Mouse (Mus musculus): ENCODE measurements around the gene Hoxd9. TPM values are rescaled to one million over a fixed set of nuclear protein-coding genes. Genes with fewer than 3 reads are reported as not detected.

Gene Hoxd9
- polyA plus RNA-seq, 1 experiment from 2014 or later: 0.10 TPM

- WGBS: 1% methylated on average over 7 of the region's 7 CpGs
- DNase-seq (ENCODE audit: low spot score) (no peak), ATAC-seq (replicated peaks; ENCODE audit: insufficient number of reproducible peaks, low FRiP score, low TSS enrichment, low read depth) (no peak)
- H3K27me3 ChIP-seq (ENCODE audit: control insufficient read depth, insufficient read depth, low read length): peaks cover 81% of the 10 kb centered on the region
- no peak overlapping the region for H3K4me3 ChIP-seq (ENCODE audit: low read depth, low read length)
- no peaks in the 10 kb centered on the region for H3K36me3 ChIP-seq (replicated peaks; ENCODE audit: control insufficient read depth, insufficient read depth, low read depth, low read length)
- no peak overlapping the region for H3K27ac ChIP-seq (replicated peaks; ENCODE audit: low read depth, low read length)
- H3K4me2 ChIP-seq (ENCODE audit: low read depth, low read length): no peak overlapping the region
- peaks cover 7% of the 10 kb centered on the region for H3K4me1 ChIP-seq (ENCODE audit: control insufficient read depth, insufficient read depth, low read length)
- H3K9ac ChIP-seq (replicated peaks; ENCODE audit: low read length): no peak overlapping the region
- no peaks in the 10 kb centered on the region for H3K9me3 ChIP-seq (replicated peaks; ENCODE audit: control insufficient read depth, low read length)
Observed at GRCm38 (mm10) chr2:74666411-74666810, 31.1 kb upstream of the Hoxd9 start.

DNA sequence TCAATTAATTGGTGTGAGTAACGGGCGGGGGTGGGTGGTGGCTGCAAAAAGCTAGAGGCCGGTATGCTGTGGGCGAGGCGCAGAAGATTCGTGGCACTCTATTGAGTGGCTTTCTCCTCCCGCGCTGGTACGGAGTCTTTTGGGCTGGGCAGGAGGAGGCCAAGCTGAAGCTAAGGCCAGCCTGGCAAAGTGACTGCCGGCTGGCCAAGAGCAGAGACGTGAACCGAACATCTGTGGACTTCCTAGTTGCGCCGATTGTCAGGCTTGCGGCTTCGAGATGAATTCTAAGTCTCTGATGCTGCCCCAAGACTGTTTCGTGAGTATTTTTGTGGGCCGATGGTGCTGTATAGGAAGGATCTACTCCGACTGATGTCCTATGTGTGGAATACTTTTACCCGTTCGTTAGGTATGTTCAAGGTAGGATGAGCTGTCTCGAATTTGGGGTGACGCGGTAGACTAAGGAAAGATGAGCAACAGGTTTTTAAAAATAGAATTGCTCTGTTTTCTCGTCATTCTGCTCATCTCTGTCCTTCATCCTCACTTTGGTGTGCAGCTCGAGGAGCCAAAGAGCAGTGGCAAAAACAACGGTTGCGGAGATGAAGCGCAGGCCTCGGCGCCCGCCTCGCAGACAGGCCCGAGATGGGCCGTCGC, 30.2 kb upstream of the Hoxd9 start:
- H3K27ac ChIP-seq (replicated peaks; ENCODE audit: low read depth, low read length): no peak overlapping the region
- H3K4me2 ChIP-seq (ENCODE audit: low read depth, low read length): no peak overlapping the region
- no peak for ATAC-seq (replicated peaks; ENCODE audit: insufficient number of reproducible peaks, low FRiP score, low TSS enrichment, low read depth)
- no peak for DNase-seq (ENCODE audit: low spot score)
- 2% methylated on average over 36 of the region's 36 CpGs for WGBS
- peaks cover 7% of the 10 kb centered on the region for H3K4me1 ChIP-seq (ENCODE audit: control insufficient read depth, insufficient read depth, low read length)
- no peaks in the 10 kb centered on the region for H3K36me3 ChIP-seq (replicated peaks; ENCODE audit: control insufficient read depth, insufficient read depth, low read depth, low read length)
- H3K9ac ChIP-seq (replicated peaks; ENCODE audit: low read length): no peak overlapping the region
- peaks cover 79% of the 10 kb centered on the region for H3K27me3 ChIP-seq (ENCODE audit: control insufficient read depth, insufficient read depth, low read length)
- no peak overlapping the region; the same call in 1 of the 2 replicates for H3K4me3 ChIP-seq (ENCODE audit: low read depth, low read length)
- no peaks in the 10 kb centered on the region for H3K9me3 ChIP-seq (replicated peaks; ENCODE audit: control insufficient read depth, low read length)

DNA sequence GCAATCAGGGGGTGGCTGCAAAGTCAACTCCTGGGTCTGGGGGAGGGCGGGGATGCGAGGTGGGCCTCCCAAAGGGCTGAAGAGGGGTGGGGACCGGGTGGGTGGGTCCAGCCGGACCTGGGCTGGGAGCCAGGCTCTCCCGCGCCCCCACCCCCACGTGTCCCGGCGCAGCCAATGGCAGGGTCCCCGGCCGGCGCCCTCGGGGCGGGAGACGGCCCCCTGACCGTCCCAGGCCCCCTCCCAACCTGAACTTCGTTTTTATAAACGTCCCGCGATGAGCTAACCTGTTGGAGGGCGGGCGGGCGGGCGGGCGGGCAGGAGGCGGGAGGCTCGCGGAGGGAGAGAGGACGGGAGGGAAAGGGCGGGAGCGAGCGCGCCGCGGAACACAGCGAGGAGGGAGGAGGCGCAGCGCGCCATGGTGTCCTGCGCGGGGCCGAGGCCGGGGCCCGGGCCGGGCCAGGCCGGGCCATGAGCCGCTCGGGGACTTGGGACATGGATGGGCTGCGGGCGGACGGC, 29.6 kb upstream of the Hoxd9 start, which contains the start of gene Hoxd13:
Gene Hoxd13, plus strand, starts transcription at position 469 of the 516 bp plus-strand sequence.
- H3K9ac ChIP-seq (replicated peaks; ENCODE audit: low read length): no peak within 1 kb of the TSS; the same call in 1 of the 2 replicates
- peaks cover 80% of the 10 kb centered on the region for H3K27me3 ChIP-seq (ENCODE audit: control insufficient read depth, insufficient read depth, low read length)
- H3K36me3 ChIP-seq (replicated peaks; ENCODE audit: control insufficient read depth, insufficient read depth, low read depth, low read length): no peaks in the 10 kb centered on the region
- WGBS: 2% methylated on average over 23 of the region's 51 CpGs
- no peaks in the 10 kb centered on the region for H3K9me3 ChIP-seq (replicated peaks; ENCODE audit: control insufficient read depth, low read length)
- H3K27ac ChIP-seq (replicated peaks; ENCODE audit: low read depth, low read length): no peak within 1 kb of the TSS
- H3K4me1 ChIP-seq (ENCODE audit: control insufficient read depth, insufficient read depth, low read length): peaks cover 7% of the 10 kb centered on the region
- ATAC-seq (replicated peaks; ENCODE audit: insufficient number of reproducible peaks, low FRiP score, low TSS enrichment, low read depth) (no peak; the same call in 1 of the 2 replicates), DNase-seq (ENCODE audit: low spot score) (no peak)
- peak within 1 kb of the TSS; percentile 51 for H3K4me2 ChIP-seq (ENCODE audit: low read depth, low read length)
- H3K4me3 ChIP-seq (ENCODE audit: low read depth, low read length): peak within 1 kb of the TSS; percentile 32

DNA sequence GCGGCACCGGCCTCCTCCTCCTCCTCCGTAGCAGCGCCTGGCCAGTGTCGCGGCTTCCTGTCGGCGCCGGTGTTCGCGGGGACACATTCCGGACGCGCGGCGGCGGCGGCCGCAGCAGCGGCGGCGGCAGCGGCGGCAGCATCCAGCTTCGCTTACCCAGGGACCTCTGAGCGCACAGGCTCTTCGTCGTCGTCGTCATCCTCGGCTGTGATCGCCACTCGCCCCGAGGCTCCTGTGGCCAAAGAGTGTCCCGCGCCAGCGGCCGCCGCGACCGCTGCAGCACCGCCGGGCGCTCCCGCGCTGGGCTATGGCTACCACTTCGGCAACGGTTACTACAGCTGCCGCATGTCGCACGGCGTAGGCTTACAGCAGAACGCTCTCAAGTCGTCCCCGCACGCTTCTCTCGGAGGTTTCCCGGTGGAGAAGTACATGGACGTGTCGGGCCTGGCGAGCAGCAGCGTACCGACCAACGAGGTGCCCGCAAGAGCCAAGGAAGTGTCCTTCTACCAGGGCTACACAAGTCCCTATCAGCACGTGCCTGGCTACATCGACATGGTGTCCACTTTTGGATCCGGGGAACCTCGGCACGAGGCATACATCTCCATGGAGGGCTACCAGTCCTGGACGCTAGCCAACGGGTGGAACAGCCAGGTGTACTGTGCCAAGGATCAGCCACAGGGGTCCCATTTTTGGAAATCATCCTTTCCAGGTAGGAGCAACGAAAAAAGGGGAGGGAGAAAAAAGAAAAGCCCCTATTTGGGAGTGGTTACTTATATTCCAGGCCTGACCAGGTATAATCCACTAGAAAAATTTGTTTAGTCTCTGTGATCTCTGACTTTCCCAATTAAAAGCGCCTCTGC, 28.9 kb upstream of the Hoxd9 start:
- 0% methylated on average over 57 of the region's 74 CpGs for WGBS
- ATAC-seq (replicated peaks; ENCODE audit: insufficient number of reproducible peaks, low FRiP score, low TSS enrichment, low read depth) (no peak; the same call in 1 of the 2 replicates), DNase-seq (ENCODE audit: low spot score) (no peak)
- Histone ChIP-seq H3K9ac (replicated peaks; ENCODE audit: low read length) (no peak overlapping the region; the same call in 1 of the 2 replicates), H3K4me2 (ENCODE audit: low read depth, low read length) (peak overlapping the region; percentile 51), H3K36me3 (replicated peaks; ENCODE audit: control insufficient read depth, insufficient read depth, low read depth, low read length) (no peaks in the 10 kb centered on the region), H3K27ac (replicated peaks; ENCODE audit: low read depth, low read length) (no peak overlapping the region), H3K27me3 (ENCODE audit: control insufficient read depth, insufficient read depth, low read length) (peaks cover 78% of the 10 kb centered on the region), H3K4me1 (ENCODE audit: control insufficient read depth, insufficient read depth, low read length) (peaks cover 7% of the 10 kb centered on the region), H3K9me3 (replicated peaks; ENCODE audit: control insufficient read depth, low read length) (no peaks in the 10 kb centered on the region), H3K4me3 (ENCODE audit: low read depth, low read length) (peak overlapping the region; percentile 32)

DNA sequence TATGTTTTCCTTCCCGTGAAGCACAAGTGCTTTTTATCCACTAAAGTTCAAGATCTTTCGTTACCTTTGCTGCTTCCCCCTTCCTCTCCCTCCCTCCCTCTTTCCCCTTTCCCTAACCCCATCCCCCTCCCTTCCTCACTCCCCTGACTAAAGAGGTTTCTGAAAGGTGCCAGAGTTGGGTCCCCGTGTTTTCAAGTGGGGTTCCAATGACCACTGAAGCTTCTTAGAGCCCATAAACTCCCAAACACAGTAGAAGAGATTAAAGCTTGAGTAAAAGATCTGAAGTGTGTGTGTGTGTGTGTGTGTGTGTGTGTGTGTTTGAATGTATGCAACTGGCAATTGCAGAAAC, 28.3 kb upstream of the Hoxd9 start:
- H3K4me1 ChIP-seq (ENCODE audit: control insufficient read depth, insufficient read depth, low read length): peaks cover 7% of the 10 kb centered on the region
- H3K9me3 ChIP-seq (replicated peaks; ENCODE audit: control insufficient read depth, low read length): no peaks in the 10 kb centered on the region
- no peak for DNase-seq (ENCODE audit: low spot score)
- H3K27me3 ChIP-seq (ENCODE audit: control insufficient read depth, insufficient read depth, low read length): peaks cover 78% of the 10 kb centered on the region
- H3K36me3 ChIP-seq (replicated peaks; ENCODE audit: control insufficient read depth, insufficient read depth, low read depth, low read length): no peaks in the 10 kb centered on the region
- 0% methylated on average over 3 of the region's 3 CpGs for WGBS
- H3K9ac ChIP-seq (replicated peaks; ENCODE audit: low read length): no peak overlapping the region
- ATAC-seq (replicated peaks; ENCODE audit: insufficient number of reproducible peaks, low FRiP score, low TSS enrichment, low read depth): no peak
- no peak overlapping the region for H3K4me3 ChIP-seq (ENCODE audit: low read depth, low read length)
- H3K27ac ChIP-seq (replicated peaks; ENCODE audit: low read depth, low read length): no peak overlapping the region
- no peak overlapping the region for H3K4me2 ChIP-seq (ENCODE audit: low read depth, low read length)

DNA sequence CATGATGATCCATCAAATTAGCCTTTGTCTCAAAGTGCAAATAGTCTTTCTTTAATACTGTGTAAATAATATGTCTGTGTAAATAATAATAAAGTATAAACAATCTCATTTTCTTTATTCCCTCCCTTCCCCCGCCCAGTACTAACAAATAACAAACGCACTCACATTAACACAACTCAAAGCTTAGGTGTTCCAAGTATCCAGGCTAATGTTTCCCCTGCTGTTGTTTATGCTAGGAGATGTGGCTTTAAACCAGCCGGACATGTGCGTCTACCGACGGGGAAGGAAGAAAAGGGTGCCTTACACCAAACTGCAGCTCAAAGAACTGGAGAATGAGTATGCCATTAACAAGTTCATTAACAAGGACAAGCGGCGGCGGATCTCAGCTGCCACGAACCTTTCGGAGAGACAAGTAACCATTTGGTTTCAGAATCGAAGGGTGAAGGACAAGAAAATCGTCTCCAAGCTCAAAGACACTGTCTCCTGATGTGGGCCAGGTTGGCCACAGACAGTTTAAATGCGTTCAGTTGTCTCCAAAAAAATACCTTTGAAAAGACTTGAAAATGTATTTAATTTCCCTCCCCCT, 27.8 kb upstream of the Hoxd9 start:
- peaks cover 78% of the 10 kb centered on the region for H3K27me3 ChIP-seq (ENCODE audit: control insufficient read depth, insufficient read depth, low read length)
- no peak overlapping the region for H3K4me2 ChIP-seq (ENCODE audit: low read depth, low read length)
- H3K9me3 ChIP-seq (replicated peaks; ENCODE audit: control insufficient read depth, low read length): no peaks in the 10 kb centered on the region
- DNase-seq (ENCODE audit: low spot score) (no peak), ATAC-seq (replicated peaks; ENCODE audit: insufficient number of reproducible peaks, low FRiP score, low TSS enrichment, low read depth) (no peak)
- under 1% methylated on average over 14 of the region's 14 CpGs for WGBS
- H3K4me3 ChIP-seq (ENCODE audit: low read depth, low read length): no peak overlapping the region
- H3K36me3 ChIP-seq (replicated peaks; ENCODE audit: control insufficient read depth, insufficient read depth, low read depth, low read length): no peaks in the 10 kb centered on the region
- H3K4me1 ChIP-seq (ENCODE audit: control insufficient read depth, insufficient read depth, low read length): peaks cover 7% of the 10 kb centered on the region
- H3K9ac ChIP-seq (replicated peaks; ENCODE audit: low read length): no peak overlapping the region
- no peak overlapping the region for H3K27ac ChIP-seq (replicated peaks; ENCODE audit: low read depth, low read length)

DNA sequence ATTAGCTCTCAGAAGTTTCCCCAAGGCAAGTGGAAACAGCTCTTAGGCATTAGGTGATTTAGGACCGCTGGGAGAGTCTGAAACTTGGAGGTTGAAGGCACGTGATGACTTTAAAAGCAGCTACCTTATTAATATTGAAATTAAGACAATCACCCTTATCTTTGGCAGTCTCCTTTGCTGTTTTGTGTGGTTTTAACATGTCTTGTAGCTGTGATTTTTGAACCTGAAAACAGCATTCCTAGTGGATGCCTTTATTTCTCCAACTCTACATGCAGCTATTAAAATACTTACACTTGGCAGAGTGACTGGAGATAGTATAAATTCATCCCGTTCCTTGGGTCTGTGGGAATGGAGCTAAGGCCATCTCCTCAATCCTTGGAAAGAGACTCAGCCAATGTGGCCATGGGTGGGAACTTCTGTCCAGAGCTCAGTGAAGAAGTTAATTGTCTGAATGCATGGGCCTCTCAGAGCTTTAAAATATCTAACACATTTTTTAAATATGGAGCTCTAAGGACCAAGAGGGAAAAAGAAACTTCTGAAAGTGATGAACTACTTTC, 26.8 kb upstream of the Hoxd9 start:
- DNase-seq (ENCODE audit: low spot score) (no peak), ATAC-seq (replicated peaks; ENCODE audit: insufficient number of reproducible peaks, low FRiP score, low TSS enrichment, low read depth) (no peak)
- Histone ChIP-seq H3K4me2 (ENCODE audit: low read depth, low read length) (no peak overlapping the region), H3K27me3 (ENCODE audit: control insufficient read depth, insufficient read depth, low read length) (peaks cover 82% of the 10 kb centered on the region), H3K4me3 (ENCODE audit: low read depth, low read length) (no peak overlapping the region), H3K9me3 (replicated peaks; ENCODE audit: control insufficient read depth, low read length) (no peaks in the 10 kb centered on the region), H3K36me3 (replicated peaks; ENCODE audit: control insufficient read depth, insufficient read depth, low read depth, low read length) (no peaks in the 10 kb centered on the region), H3K9ac (replicated peaks; ENCODE audit: low read length) (no peak overlapping the region), H3K27ac (replicated peaks; ENCODE audit: low read depth, low read length) (no peak overlapping the region), H3K4me1 (ENCODE audit: control insufficient read depth, insufficient read depth, low read length) (peaks cover 7% of the 10 kb centered on the region)
- 2% methylated on average over 3 of the region's 3 CpGs for WGBS
